Mouse (Mus musculus) liver, adult 2 months (tissue): Measurements from ENCODE around the gene Ppp1r1b.

Experiments used
- CTCF ChIP-seq: fragments of 200-500 bp; IDR thresholded peaks from 2 replicates; pipeline ENCODE4 v1.5.1; 2011; ENCODE audit warnings: low read depth, low read length, control low read depth
- POLR2A ChIP-seq: fragments of 200-500 bp; IDR thresholded peaks from 2 replicates; pipeline ENCODE4 v1.6.1; 2011; ENCODE audit warnings: low read length, control low read depth; ENCODE audit not compliant: insufficient read depth; ENCODE audit errors: extremely low read depth

DNA sequence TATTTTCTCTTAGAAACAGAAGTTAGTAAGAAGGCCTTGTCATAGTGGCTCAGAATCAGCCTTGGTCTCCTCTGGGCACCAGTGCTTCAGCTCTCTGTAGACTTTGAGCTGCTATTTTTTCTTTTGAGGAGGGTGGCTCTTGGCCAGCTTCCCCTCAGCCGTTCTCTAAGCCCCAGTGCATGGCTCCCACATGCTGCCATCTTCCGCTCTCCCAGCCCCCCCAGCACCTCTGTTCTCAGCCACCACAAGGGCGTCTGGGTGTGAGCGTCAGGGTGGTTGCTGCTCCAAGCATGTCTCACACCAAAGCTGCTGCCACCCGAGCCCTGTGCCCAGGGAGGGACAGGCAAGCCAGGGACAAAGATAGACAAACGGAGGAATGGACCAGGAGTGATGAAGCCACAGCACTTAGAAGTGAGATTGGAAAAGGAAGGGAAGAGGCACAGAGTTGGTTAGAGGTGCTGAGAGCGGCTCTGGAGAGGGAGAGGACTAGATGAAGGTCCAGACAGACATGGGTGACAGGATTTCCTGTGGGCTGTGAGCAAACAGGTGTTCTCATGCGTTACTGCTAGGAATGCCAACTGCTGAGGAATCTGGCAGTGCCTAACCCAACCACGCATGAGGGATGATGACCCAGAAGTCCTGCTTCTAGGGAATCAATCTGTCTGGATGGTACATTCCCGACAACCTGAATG, 19.1 kb downstream of the Ppp1r1b start:
- TF ChIP-seq POLR2A (no peak), CTCF (no peak)
